Mouse (Mus musculus): ENCODE measurements around the gene Gna12.

Gene Gna12

DNA sequence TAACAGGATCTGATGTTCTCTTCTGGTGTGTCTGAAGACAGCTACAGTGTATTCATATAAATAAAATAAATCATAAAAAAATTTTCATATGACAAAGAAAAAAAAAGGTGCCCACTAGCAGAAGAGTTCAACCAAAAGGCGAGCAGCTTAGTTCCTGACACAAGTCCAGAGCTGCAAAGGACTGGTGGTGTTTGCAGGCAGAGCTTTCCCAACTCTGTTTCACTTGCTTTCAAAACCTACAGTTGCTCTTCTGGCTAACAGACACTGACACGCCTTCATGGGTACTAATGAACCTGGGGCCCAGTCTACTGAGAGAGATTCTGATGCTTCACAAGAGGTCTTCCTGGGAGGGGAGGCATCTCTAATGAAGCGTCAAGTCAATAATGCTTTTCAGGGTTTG, 34.2 kb downstream of the Gna12 start:
- DNase-seq (ENCODE audit: low spot score in 2 of 2) = no peak

DNA sequence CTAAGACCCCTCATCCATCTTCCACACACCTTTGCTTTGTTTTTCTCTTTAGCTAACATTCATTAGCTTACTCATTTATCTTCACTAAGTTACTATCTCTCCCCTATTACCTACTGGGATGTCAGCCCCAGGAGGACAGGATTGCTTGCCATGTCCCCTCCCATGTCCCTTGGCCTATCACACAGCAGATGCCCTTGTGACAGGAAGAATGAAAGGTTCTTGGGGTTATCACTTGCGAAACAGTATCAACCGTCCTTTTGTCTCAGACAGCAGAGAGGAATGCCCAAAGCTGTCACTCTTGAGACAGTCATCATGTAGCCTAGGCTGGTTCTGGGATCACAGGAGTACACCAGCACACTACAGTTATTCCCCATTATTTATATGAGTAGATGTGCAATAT, 35.1 kb downstream of the Gna12 start:
- no peak for DNase-seq (ENCODE audit: low spot score in 2 of 2)

DNA sequence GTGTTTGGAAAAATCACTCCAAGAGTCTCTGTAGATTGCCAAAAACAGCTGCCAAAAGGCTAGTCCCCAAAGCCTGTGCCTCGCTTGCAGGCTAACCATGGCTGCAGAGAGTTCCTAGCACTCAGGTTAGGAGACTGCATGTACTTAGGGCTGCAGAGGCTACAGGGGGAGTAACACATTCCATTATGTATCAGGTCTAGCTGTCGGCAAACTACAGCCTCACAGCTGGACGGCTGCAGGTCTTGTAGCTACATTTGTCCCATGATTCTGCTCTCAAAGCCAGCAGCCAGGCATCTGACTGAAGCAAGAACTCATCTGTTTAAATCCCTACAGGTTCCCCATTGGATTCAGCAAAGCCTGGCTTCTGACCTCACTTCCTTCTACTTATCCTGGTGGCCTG, 35.5 kb downstream of the Gna12 start:
- no peak for DNase-seq (ENCODE audit: low spot score in 2 of 2)

GRCm38 (mm10) chr5:140792233-140792632, 38.0 kb downstream of the Gna12 start:
- DNase-seq (ENCODE audit: low spot score in 2 of 2) = no peak

GRCm38 (mm10) chr5:140790937-140791877, 39.0 kb downstream of the Gna12 start:
- DNase-seq (ENCODE audit: low spot score in 2 of 2) = peak; percentile 42 to 69

DNA sequence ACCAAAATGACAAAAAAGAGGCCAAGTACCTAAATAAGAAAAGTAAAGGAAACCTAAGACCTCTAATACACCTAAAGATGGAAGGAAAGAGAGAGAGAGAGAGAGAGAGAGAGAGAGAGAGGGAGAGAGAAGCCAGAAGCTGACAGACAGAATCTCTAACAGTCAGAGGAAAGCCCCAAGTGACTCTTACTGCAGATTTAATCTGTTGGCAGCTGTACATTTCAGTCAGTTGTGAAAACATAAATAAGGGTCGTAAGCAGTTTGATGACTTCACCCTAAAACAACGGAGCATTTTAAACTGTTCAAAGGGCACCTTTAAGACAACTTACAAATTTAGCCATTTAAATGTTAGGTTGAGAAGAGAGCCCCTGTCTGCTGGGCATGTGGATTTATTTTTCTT, 39.8 kb downstream of the Gna12 start:
- no peak for DNase-seq (ENCODE audit: low spot score in 2 of 2)

DNA sequence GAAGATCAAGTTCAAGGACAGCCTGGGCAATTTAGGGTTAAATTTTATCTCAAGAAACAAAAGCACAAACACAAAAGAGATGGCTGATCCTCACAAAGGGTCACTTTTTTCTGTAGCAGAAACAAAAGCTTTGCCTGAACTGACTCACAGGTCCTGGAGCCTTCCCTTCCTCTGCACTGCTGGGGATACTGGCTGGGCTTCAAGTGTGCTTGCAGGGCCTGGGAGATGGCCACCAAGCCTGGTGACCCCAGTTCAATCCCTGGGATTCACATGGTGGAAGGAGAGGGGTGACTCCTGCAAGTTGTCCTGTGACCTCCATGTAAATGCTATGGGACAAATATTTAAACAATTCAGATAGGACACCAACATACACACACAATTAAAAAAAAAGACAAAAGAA, 40.7 kb downstream of the Gna12 start:
- DNase-seq (ENCODE audit: low spot score in 2 of 2) = no peak

- DNase-seq (ENCODE audit: low spot score in 2 of 2) = no peak
These were observed 44.9 kb downstream of the Gna12 start for GRCm38 (mm10) chr5:140785240-140785872.

GRCm38 (mm10) chr5:140784288-140784687, 45.9 kb downstream of the Gna12 start:
- DNase-seq (ENCODE audit: low spot score in 2 of 2) = no peak

GRCm38 (mm10) chr5:140783577-140783976, 46.7 kb downstream of the Gna12 start:
- DNase-seq (ENCODE audit: low spot score in 2 of 2) = no peak

DNA sequence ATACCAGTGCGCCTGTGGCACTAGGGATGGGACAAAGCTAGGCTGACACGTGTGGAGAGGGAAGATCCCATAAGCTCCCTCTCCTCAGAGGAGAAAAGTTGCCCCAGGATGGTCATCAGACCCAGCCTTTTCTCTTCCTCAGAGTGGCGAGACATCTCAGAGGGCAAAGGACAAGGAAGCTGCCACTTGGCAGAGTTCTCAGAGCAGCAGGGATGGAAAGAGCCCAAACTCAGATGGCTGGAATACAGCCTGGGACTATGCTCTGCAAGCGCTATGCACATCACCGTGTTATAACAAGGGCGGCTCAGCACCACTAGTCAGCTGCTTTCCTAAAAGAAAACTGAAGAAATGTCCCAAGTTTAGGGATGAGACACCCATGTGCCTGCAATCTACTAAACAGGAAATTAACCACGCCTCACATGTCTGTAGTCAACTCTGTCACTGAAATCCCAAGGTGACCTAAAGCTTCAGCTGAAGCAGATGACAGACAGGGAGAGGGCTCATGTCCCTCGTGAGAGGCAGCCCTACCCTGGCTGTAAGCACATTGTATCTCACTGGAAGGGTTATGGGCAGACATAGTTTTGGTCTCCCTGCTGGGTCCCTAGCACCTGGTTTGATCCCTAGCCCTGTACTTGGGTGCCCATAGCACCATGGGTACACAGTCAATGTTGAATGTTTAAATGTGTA, 48.2 kb downstream of the Gna12 start:
- no peak for DNase-seq (ENCODE audit: low spot score in 2 of 2)

DNA sequence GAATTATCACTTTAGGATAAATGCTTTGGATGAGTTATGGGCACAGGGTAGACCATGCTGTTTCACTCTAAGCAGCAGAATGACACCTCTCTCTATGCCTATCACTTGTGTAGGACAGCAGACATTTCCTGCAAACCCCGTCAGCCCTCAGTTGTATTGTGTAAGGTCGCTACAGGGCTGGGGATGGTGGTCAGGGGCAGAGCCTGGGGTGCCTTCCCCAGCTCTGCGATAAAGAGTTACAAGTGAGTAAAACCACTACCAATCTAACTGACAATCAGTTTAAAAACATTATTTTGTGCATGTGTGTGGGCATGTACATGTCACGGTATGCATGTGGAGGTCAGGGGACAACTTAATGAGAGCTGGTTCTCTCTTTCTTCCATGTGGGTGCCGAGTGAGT, 49.1 kb downstream of the Gna12 start:
- DNase-seq (ENCODE audit: low spot score in 2 of 2) = no peak

GRCm38 (mm10) chr5:140776968-140777367, 53.3 kb downstream of the Gna12 start:
- no peak for DNase-seq (ENCODE audit: low spot score in 2 of 2)

- DNase-seq (ENCODE audit: low spot score in 2 of 2) = no peak
These were observed 55.1 kb downstream of the Gna12 start for GRCm38 (mm10) chr5:140775111-140775510.

DNA sequence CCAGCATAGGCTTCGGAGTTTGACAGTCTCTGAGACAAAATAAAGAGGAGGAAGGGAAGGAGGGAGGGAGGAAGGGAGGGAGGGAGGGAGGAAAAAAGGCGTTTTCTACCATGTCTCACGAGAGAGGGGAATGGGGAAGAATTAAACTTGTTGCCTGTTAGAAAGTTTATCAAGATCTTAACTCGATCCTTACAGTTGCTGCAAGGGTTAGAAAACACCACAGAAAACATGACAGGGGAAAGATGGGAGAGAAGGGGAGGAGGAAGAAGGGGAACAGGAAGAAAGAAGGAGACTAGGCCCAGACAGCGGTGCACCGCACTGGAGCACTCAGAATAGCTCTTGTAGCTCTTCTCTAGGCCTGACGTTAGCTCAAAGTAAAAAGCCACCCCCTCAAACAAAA, 58.1 kb downstream of the Gna12 start:
- DNase-seq (ENCODE audit: low spot score in 2 of 2) = no peak

DNA sequence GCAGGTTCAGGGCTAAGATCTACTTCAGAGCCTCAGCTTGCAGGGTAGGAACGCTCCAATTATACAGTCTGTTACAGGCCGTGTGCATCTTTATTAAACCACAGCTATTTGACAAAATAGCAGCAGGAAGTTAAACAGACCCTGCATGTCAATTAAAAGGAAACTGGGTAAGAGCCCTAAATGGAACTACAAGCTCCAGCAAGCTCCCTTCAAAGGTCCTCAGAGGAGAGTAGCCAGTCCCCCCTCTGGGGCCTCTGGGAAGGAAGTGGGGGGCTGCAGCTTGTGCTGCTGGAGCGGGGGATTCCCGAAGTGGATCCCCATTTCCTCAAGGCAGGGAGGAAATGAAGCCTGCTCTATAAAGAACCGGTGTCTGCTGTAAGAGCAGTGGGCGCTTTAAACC, 58.6 kb downstream of the Gna12 start:
- no peak for DNase-seq (ENCODE audit: low spot score in 2 of 2)

DNA sequence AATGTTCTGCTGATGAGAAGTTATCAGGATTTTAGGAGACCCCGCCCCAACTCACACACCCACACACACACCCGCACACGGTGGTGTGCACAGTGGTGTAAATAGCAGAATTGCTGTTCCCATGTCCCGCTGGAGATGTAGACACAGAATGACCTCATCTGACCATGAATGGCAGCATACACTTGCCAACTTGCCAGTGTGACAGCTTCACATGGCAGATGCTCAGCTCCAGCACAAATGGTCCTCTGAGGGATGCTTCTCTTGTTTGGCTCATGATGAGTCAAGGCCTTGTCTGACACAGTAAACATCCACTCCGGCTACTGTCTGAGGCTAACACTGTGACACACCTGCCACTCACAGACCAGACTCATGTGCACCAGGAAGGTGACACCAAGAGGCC, 61.9 kb downstream of the Gna12 start:
- peak in 1 of 2 experiments; percentile 45 for DNase-seq (ENCODE audit: low spot score in 2 of 2)

- peak; percentile 50 to 55 for DNase-seq (ENCODE audit: low spot score in 2 of 2)
These were observed 62.5 kb downstream of the Gna12 start for GRCm38 (mm10) chr5:140767704-140768141.

GRCm38 (mm10) chr5:140766566-140766965, 63.7 kb downstream of the Gna12 start:
- no peak for DNase-seq (ENCODE audit: low spot score in 2 of 2)

GRCm38 (mm10) chr5:140764921-140765613, 65.2 kb downstream of the Gna12 start:
- DNase-seq (ENCODE audit: low spot score in 2 of 2) = no peak

- no peak for DNase-seq (ENCODE audit: low spot score in 2 of 2)
These were observed 67.7 kb downstream of the Gna12 start for GRCm38 (mm10) chr5:140762540-140762939.

GRCm38 (mm10) chr5:140758864-140759263, 71.4 kb downstream of the Gna12 start:
- no peak for DNase-seq (ENCODE audit: low spot score in 2 of 2)
